Mouse (Mus musculus): ENCODE measurements around the gene Nim1k. TPM values are rescaled to one million over a fixed set of nuclear protein-coding genes. Genes with fewer than 3 reads are reported as not detected.
A peak's percentile ranks its signal among the peaks of the same experiment; 100 is the strongest.
"Not testable (repeated sequence)": the region's sequence is repeated elsewhere in the genome, so short reads cannot be mapped to it uniquely, and the experiment has no call there.

Nim1k gene
- polyA plus RNA-seq, 1 experiment from 2014 or later = 3.6 TPM

GRCm38 (mm10) chr13:119722447-119722846 is 33.2 kb downstream of the Nim1k start:
- H3K4me1 ChIP-seq (replicated peaks) = no peaks in the 10 kb centered on the region
- no peak overlapping the region for H3K4me3 ChIP-seq
- H3K27me3 ChIP-seq = no peaks in the 10 kb centered on the region
- H3K9me3 ChIP-seq = no peaks in the 10 kb centered on the region
- no peak overlapping the region for H3K9ac ChIP-seq
- no peak for ATAC-seq (ENCODE audit: low read depth)
- WGBS = 92% methylated on average over 3 of the region's 3 CpGs
- no peak overlapping the region for H3K4me2 ChIP-seq
- no peaks in the 10 kb centered on the region for H3K36me3 ChIP-seq
- H3K27ac ChIP-seq (replicated peaks) = no peak overlapping the region

GRCm38 (mm10) chr13:119716105-119716504 is 39.6 kb downstream of the Nim1k start:
- 86% methylated on average over 2 of the region's 2 CpGs for WGBS

GRCm38 (mm10) chr13:119713821-119714220 is 41.9 kb downstream of the Nim1k start:
- ATAC-seq (ENCODE audit: low read depth) = no peak
- 81% methylated on average over 9 of the region's 9 CpGs for WGBS
- H3K4me3 ChIP-seq = no peak overlapping the region
- H3K27ac ChIP-seq (replicated peaks) = no peak overlapping the region
- no peak overlapping the region for H3K9ac ChIP-seq
- H3K4me2 ChIP-seq = no peak overlapping the region
- H3K9me3 ChIP-seq = no peaks in the 10 kb centered on the region
- peaks cover 51% of the 10 kb centered on the region for H3K36me3 ChIP-seq
- no peaks in the 10 kb centered on the region for H3K4me1 ChIP-seq (replicated peaks)
- no peaks in the 10 kb centered on the region for H3K27me3 ChIP-seq

More at GRCm38 (mm10) chr13:119716105-119716504, 39.6 kb downstream of the Nim1k start:
- Histone ChIP-seq H3K9ac (no peak overlapping the region), H3K36me3 (peaks cover 28% of the 10 kb centered on the region), H3K27ac (replicated peaks) (no peak overlapping the region), H3K9me3 (no peaks in the 10 kb centered on the region), H3K4me2 (no peak overlapping the region), H3K4me1 (replicated peaks) (no peaks in the 10 kb centered on the region), H3K27me3 (no peaks in the 10 kb centered on the region), H3K4me3 (no peak overlapping the region)
- no peak for ATAC-seq (ENCODE audit: low read depth)

- WGBS = 76% methylated on average over 8 of the region's 8 CpGs
- H3K4me2 ChIP-seq = no peak overlapping the region
- ATAC-seq (ENCODE audit: low read depth) = no peak
Observed at GRCm38 (mm10) chr13:119713107-119713787, 42.4 kb downstream of the Nim1k start.

GRCm38 (mm10) chr13:119712463-119712862 is 43.2 kb downstream of the Nim1k start:
- no peak for ATAC-seq (ENCODE audit: low read depth)
- H3K36me3 ChIP-seq = peaks cover 60% of the 10 kb centered on the region
- no peaks in the 10 kb centered on the region for H3K9me3 ChIP-seq
- no peaks in the 10 kb centered on the region for H3K27me3 ChIP-seq
- H3K4me2 ChIP-seq = no peak overlapping the region
- no peak overlapping the region for H3K4me3 ChIP-seq
- no peaks in the 10 kb centered on the region for H3K4me1 ChIP-seq (replicated peaks)
- WGBS = 88% methylated on average over 11 of the region's 11 CpGs
- H3K9ac ChIP-seq = no peak overlapping the region
- H3K27ac ChIP-seq (replicated peaks) = no peak overlapping the region

More at GRCm38 (mm10) chr13:119713107-119713787, 42.4 kb downstream of the Nim1k start:
- H3K27me3 ChIP-seq = no peaks in the 10 kb centered on the region
- no peak overlapping the region for H3K27ac ChIP-seq (replicated peaks)
- H3K4me3 ChIP-seq = no peak overlapping the region
- H3K9ac ChIP-seq = no peak overlapping the region
- H3K4me1 ChIP-seq (replicated peaks) = no peaks in the 10 kb centered on the region
- peaks cover 56% of the 10 kb centered on the region for H3K36me3 ChIP-seq
- no peaks in the 10 kb centered on the region for H3K9me3 ChIP-seq

GRCm38 (mm10) chr13:119710268-119710610 is 45.4 kb downstream of the Nim1k start:
- H3K27ac ChIP-seq (replicated peaks) = no peak overlapping the region
- peaks cover 78% of the 10 kb centered on the region for H3K36me3 ChIP-seq
- no peak overlapping the region for H3K9ac ChIP-seq
- no peaks in the 10 kb centered on the region for H3K27me3 ChIP-seq
- H3K4me3 ChIP-seq = no peak overlapping the region
- no peaks in the 10 kb centered on the region for H3K9me3 ChIP-seq
- WGBS = 93% methylated on average over 10 of the region's 10 CpGs
- ATAC-seq (ENCODE audit: low read depth) = no peak
- H3K4me1 ChIP-seq (replicated peaks) = no peaks in the 10 kb centered on the region
- H3K4me2 ChIP-seq = no peak overlapping the region

- Histone ChIP-seq H3K4me3 (no peak overlapping the region), H3K4me1 (replicated peaks) (no peaks in the 10 kb centered on the region), H3K27me3 (no peaks in the 10 kb centered on the region), H3K9ac (no peak overlapping the region), H3K27ac (replicated peaks) (no peak overlapping the region), H3K4me2 (no peak overlapping the region), H3K9me3 (no peaks in the 10 kb centered on the region), H3K36me3 (peaks cover 84% of the 10 kb centered on the region)
- 91% methylated on average over 8 of the region's 8 CpGs for WGBS
- 0 out of 2 replicates have a peak, but pooled peaks have one; percentile 32 for ATAC-seq (ENCODE audit: low read depth)
Observed at GRCm38 (mm10) chr13:119709388-119710267, 46.1 kb downstream of the Nim1k start.

- no peaks in the 10 kb centered on the region for H3K27me3 ChIP-seq
- no peak overlapping the region for H3K27ac ChIP-seq (replicated peaks)
- no peak overlapping the region for H3K9ac ChIP-seq
- WGBS = 92% methylated on average over 5 of the region's 5 CpGs
- peaks cover 89% of the 10 kb centered on the region for H3K36me3 ChIP-seq
- ATAC-seq (ENCODE audit: low read depth) = no peak
- no peaks in the 10 kb centered on the region for H3K4me1 ChIP-seq (replicated peaks)
- no peak overlapping the region for H3K4me2 ChIP-seq
- H3K4me3 ChIP-seq = no peak overlapping the region
- no peaks in the 10 kb centered on the region for H3K9me3 ChIP-seq
Observed at GRCm38 (mm10) chr13:119708941-119709340, 46.7 kb downstream of the Nim1k start.

- Histone ChIP-seq H3K27ac (replicated peaks) (no peak overlapping the region), H3K36me3 (peaks cover 87% of the 10 kb centered on the region), H3K9me3 (no peaks in the 10 kb centered on the region), H3K9ac (no peak overlapping the region), H3K27me3 (no peaks in the 10 kb centered on the region), H3K4me2 (no peak overlapping the region), H3K4me1 (replicated peaks) (no peaks in the 10 kb centered on the region), H3K4me3 (no peak overlapping the region)
- ATAC-seq (ENCODE audit: low read depth) = no peak
- 93% methylated on average over 6 of the region's 6 CpGs for WGBS
Observed at GRCm38 (mm10) chr13:119707906-119708305, 47.8 kb downstream of the Nim1k start.

GRCm38 (mm10) chr13:119706953-119707352 is 48.7 kb downstream of the Nim1k start:
- H3K27ac ChIP-seq (replicated peaks) = no peak overlapping the region
- no peak overlapping the region for H3K9ac ChIP-seq
- no peak overlapping the region for H3K4me2 ChIP-seq
- ATAC-seq (ENCODE audit: low read depth) = no peak
- H3K36me3 ChIP-seq = peaks cover 88% of the 10 kb centered on the region
- H3K27me3 ChIP-seq = no peaks in the 10 kb centered on the region
- no peak overlapping the region for H3K4me3 ChIP-seq
- H3K4me1 ChIP-seq (replicated peaks) = no peaks in the 10 kb centered on the region
- no peaks in the 10 kb centered on the region for H3K9me3 ChIP-seq
- 80% methylated on average over 7 of the region's 7 CpGs for WGBS

- H3K4me3 ChIP-seq; H3K4me2 ChIP-seq; ATAC-seq (ENCODE audit: low read depth); H3K9ac ChIP-seq; H3K9me3 ChIP-seq; H3K27me3 ChIP-seq; H3K4me1 ChIP-seq (replicated peaks); H3K27ac ChIP-seq (replicated peaks): not testable (repeated sequence)
- WGBS = 89% methylated on average over 8 of the region's 8 CpGs
- H3K36me3 ChIP-seq = peaks cover 86% of the 10 kb centered on the region
Observed at GRCm38 (mm10) chr13:119706278-119706880, 49.3 kb downstream of the Nim1k start.

GRCm38 (mm10) chr13:119704280-119704679 is 51.4 kb downstream of the Nim1k start:
- no peak overlapping the region for H3K9ac ChIP-seq
- H3K9me3 ChIP-seq = no peaks in the 10 kb centered on the region
- no peak for ATAC-seq (ENCODE audit: low read depth)
- H3K4me3 ChIP-seq = no peak overlapping the region
- 94% methylated on average over 7 of the region's 7 CpGs for WGBS
- H3K36me3 ChIP-seq = peaks cover 84% of the 10 kb centered on the region
- no peak overlapping the region for H3K4me2 ChIP-seq
- H3K27me3 ChIP-seq = no peaks in the 10 kb centered on the region
- H3K4me1 ChIP-seq (replicated peaks) = no peaks in the 10 kb centered on the region
- no peak overlapping the region for H3K27ac ChIP-seq (replicated peaks)
